Mouse (Mus musculus) splenic B cell, adult 2 months (primary cell): ENCODE measurements around the gene Ikbkg.
A peak's percentile ranks its signal among the peaks of the same experiment; 100 is the strongest.
"Not testable (repeated sequence)": the region's sequence is repeated elsewhere in the genome, so short reads cannot be mapped to it uniquely, and the experiment has no call there.

Experiments
- DNase-seq: peaks from one replicate; pipeline ENCODE4 v3.0.0-alpha.2; 2011; ENCODE audit warnings: low read depth, low spot score
- H3K27me3 ChIP-seq: 2 replicates; pipeline ENCODE4 v1.6.1; 2012; ENCODE audit warnings: mild to moderate bottlenecking, low read length, moderate library complexity, mixed read lengths; ENCODE audit not compliant: control insufficient read depth, poor library complexity, insufficient read depth, severe bottlenecking
- H3K36me3 ChIP-seq: 2 replicates; pipeline ENCODE4 v1.6.1; 2012; ENCODE audit warnings: mild to moderate bottlenecking, low read length, moderate library complexity, mixed read lengths; ENCODE audit not compliant: control insufficient read depth, poor library complexity, insufficient read depth, severe bottlenecking

Gene Ikbkg

DNA sequence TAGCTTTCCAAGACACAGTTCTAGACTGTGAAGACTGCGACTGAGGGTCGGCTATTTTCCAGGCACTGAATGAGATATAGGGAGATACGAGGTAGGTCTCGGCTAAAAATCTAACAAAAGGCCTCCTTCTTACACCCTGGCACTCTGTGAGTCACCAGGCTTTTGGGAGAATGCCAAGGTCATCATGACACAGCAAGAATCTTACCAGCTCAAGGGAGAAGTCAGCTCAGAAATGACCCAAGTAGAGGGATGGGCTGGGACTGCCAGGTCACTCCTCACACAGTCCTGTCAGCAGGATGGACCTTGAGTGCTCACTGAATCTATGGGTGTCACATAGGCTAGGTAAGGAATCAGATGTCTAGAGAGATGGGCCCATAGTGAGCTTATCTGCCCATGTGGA is 32.1 kb downstream of the Ikbkg start:
- Histone ChIP-seq H3K27me3 (no peaks in the 10 kb centered on the region), H3K36me3 (no peaks in the 10 kb centered on the region)
- DNase-seq: no peak

DNA sequence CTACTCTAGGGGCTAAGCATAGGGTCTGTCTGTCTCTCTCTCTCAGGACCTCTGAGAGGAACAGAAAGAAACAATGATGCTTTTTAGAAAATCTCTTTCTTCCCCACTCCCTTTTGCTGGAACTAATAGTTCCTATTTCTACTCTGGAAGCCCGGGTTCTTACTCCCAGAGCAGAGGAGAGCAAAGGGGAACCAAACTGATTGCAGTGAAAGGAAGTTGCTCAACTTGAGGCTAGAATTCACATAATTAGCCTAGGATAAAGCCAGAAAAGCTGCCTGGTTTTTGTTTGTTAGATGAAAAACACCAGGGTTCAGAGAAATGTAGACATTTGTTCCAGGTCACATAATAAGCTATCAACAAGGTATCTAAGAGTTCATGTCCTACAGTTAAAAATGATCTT is 33.2 kb downstream of the Ikbkg start:
- no peaks in the 10 kb centered on the region for H3K27me3 ChIP-seq
- H3K36me3 ChIP-seq: no peaks in the 10 kb centered on the region
- no peak for DNase-seq

DNA sequence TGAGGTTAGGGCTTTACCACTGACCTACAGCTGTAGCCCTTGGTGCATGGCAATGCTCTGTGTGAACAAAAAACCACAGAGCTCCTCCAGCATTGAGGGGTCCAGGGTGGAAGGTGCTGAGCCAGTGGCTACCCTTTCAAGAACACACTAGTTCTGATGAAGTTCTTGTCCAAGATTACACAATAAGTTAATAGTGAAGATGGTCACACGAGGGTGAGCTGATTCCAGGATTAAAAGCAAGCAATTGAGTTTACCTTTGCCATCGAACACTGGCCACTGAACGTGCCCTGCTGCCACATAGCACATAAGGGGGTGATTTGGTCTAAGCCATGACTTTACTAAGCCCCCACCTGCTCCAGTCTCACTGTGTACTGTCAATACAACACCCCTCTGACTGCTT is 34.0 kb downstream of the Ikbkg start:
- Histone ChIP-seq H3K27me3 (no peaks in the 10 kb centered on the region), H3K36me3 (no peaks in the 10 kb centered on the region)
- DNase-seq: no peak

DNA sequence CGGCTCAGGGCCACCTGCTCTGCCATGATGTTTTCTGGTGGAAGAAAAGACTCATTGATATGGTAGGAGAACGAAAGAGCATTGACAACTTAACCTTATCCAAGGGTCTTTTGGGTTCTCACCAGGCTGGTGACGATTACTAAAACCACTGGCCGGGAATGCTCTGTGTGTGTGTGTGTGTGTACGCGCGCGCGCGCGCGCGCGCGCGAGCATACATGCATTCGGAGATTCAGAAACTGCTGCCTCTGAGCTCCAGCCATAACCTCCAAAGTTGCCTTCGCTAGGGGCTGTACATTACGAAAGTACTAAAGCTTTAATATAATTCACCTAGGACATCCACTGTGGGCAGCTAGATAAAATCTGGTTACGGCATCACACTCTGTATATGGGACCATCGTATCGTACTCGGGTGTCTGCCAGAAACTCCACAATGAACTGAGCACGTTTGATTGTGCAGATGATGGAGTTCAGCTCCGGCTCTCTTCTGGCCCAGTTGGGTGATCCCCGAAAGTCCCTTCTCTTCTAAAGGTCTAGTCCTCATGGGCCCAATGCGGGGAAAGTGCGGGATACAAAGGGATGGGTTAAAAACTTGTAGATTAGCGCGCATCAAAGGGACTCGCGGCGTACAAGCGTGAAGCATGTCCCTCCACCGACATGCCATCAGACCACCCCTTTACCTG is 35.2 kb downstream of the Ikbkg start:
- DNase-seq: no peak
- H3K36me3 ChIP-seq: no peaks in the 10 kb centered on the region
- no peaks in the 10 kb centered on the region for H3K27me3 ChIP-seq

DNA sequence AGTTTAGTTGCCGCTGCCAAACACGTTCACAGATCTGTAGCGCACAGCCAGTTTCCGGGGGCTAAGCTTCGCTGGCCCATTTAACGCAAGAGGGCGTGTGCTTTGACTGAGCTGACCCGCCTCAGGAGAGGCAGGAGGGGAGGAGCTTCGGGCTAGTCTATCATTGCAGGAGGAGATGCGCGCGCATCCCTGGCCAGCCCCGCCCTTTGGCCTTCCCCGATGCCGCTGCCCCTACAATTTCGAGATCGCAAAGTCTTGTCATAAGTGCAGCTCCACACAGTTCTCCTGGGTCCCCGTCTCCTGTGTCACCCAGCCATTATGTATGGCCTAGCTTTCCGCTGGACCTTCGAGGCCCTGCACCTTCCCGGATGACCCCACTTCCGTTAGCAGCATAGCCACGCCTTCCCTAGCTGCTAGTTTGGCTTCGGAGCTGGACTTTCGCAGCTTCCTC is 35.8 kb downstream of the Ikbkg start, which contains the start of gene G6pdx:
TSS of gene G6pdx (minus strand) at position 369 of the 451 bp plus-strand sequence.
- Histone ChIP-seq H3K27me3 (no peaks in the 10 kb centered on the region), H3K36me3 (no peaks in the 10 kb centered on the region)
- DNase-seq: peak; percentile 94

DNA sequence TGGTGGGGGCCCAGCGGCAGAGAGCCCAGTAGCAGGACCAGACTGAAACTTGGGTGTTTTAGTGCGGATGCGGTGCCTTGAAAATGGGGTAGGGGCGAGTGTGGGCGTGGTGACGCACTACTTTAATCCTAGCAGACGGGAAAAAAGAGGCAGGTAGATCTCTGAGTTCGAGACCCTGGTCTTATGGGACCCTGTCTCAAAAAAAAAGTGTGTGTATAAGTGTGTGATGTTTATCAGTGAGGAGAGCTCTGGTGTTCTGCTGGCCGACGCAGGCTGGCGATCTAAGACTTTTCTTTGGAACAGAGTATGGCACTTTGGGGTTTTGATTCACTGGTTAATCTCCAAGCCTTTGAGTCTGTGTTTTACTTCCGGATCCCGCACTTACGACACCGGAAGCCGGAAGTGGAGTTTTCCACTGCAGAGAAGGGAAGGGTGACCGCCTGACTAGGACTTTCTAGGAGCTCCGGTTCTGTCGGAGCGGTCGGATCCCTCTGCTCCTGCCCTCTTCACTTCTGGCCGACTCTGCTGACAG is 36.3 kb downstream of the Ikbkg start:
- H3K36me3 ChIP-seq: 0 out of 2 replicates have a peak, but pooled peaks cover 2% of the 10 kb centered on the region
- no peaks in the 10 kb centered on the region for H3K27me3 ChIP-seq
- peak; percentile 76 for DNase-seq

DNA sequence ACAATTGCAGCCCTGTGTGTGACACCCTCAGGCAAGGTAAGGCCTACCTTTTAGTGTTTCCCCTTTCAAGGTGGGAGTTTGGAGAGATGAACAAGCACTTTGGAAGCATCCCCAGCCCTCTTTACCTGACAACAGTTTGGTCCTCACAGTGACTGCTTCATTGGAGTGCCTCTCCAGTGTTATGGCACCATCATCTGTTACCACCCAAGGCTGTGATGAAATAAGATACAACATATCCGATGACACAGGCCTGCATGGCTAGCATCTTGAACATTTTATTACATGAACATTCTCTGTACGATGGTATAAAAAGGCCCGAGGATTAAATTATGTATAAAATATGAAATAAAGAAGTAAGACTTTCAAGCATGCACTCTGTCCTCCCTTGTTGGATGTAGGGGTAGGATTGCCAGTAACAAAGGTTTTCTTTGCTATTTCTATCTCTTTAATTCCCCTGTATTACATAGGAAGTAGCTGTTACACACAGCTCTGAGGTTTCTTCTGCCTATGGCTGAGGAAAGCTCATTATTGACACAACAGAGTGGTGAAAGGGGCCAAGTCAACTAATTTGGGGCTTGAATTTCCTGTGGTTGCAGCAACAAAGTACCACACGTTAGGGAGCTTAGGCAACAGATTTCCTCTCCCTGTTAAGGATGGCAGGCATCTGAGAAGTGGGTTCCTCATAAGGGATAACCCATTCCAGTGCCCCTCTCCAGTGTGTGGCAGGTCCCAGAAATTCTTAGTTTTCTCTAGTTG is 58.2 kb downstream of the Ikbkg start:
- H3K27me3 ChIP-seq: no peaks in the 10 kb centered on the region
- H3K36me3 ChIP-seq: 0 out of 2 replicates have a peak, but pooled peaks cover 2% of the 10 kb centered on the region

DNA sequence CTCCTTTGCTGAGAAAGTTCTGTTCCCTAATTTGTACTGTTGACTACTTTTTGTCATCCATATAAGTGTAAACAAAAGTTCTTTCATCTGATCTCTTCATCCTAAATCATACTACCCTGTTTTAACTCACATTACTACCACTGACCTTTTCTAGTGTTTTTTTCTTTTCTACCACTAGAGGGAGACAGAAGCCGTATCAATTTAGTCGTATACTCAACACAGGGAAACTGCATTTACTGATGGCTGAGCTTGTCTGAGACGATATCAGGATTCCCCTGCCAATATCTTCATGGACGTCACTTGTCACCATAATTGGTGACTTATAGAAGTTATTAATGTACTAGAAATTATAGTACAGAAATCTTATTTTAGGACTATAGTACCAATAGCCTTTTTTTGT is 59.7 kb downstream of the Ikbkg start:
- peak; percentile 58 for DNase-seq

More for the DNA sequence above, 58.2 kb downstream of the Ikbkg start:
- no peak for DNase-seq

DNA sequence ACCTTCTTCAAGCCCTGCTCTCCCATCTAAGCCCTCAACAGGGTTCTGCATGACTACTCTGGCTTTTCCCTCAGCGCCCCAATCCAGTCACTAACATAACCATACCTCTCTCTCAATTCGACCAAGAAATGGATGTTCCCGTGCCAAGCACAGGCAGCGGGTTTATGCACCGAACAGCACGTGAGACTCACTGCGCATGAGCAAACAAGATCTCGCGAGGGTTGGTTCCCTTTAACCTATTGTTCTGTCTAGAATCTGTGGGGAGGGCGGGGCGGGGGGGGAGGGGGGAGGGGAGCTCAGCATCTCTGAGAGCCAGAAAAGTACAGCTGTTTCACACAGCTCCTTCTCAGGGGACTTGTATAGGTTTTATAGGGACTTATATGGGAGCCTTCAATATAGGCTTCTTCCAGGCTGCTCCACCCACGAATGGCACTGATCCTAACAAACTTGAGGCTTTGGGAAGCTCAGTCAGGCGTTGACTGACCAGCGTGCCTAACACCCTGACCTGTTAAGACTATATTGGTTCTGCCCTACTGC is 88.3 kb downstream of the Ikbkg start, which contains the start of gene Gm6880:
TSS of gene Gm6880 (minus strand) at position 51 of the 537 bp plus-strand sequence.
- DNase-seq, H3K36me3 ChIP-seq, H3K27me3 ChIP-seq: not testable (repeated sequence)

More for the DNA sequence above, 59.7 kb downstream of the Ikbkg start:
- 0 out of 2 replicates have a peak, but pooled peaks cover 2% of the 10 kb centered on the region for H3K36me3 ChIP-seq
- no peaks in the 10 kb centered on the region for H3K27me3 ChIP-seq

DNA sequence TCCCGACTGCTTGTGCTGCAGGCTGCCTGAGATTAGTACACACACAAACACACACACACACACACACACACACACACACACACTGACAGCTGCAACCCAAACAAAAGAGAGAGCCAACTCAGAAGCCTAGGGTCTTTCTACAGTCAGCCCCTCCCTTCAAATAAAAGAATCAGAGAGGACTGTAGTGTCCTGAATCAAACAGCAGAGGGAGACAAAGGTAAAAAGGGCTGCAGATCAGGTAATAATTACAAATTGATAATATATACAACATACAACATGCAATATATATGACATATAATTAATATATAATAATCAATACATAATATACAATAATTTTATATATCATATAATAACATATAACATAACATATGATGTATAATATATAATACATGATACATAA is 104.0 kb downstream of the Ikbkg start:
- DNase-seq: no peak
- no peaks in the 10 kb centered on the region for H3K27me3 ChIP-seq
- H3K36me3 ChIP-seq: no peaks in the 10 kb centered on the region
